Mouse (Mus musculus): ENCODE measurements around the gene Gstt4. TPM values are rescaled to one million over a fixed set of nuclear protein-coding genes. Genes with fewer than 3 reads are reported as not detected.
"Not testable (repeated sequence)": the region's sequence is repeated elsewhere in the genome, so short reads cannot be mapped to it uniquely, and the experiment has no call there.

The Gstt4 gene
- not detected in 2 replicates for polyA plus RNA-seq (2015; fragmentation: Nextera tagmentation; extraction: Ambion mirVana)

- H3K27ac ChIP-seq (ENCODE audit: low read depth): no peak within 1 kb of the TSS
- H3K36me3 ChIP-seq (replicated peaks; ENCODE audit: insufficient read depth, low read length): no peaks in the 10 kb centered on the region
- no peak within 1 kb of the TSS for H3K9ac ChIP-seq (replicated peaks)
- no peaks in the 10 kb centered on the region for H3K27me3 ChIP-seq (ENCODE audit: insufficient read depth, low read length)
- ATAC-seq: no peak
- H3K4me2 ChIP-seq (ENCODE audit: low read depth, low read length): no peak within 1 kb of the TSS
- no peak for DNase-seq
- TF ChIP-seq EP300 (IDR thresholded peaks at IDR 0.05; ENCODE audit: low read depth) (no peak), CTCF (IDR thresholded peaks at IDR 0.05; ENCODE audit: low read depth) (no peak)
- no peak within 1 kb of the TSS for H3K4me3 ChIP-seq (ENCODE audit: low read depth, low read length)
- WGBS (ENCODE audit: insufficient replicate concordance): 80% methylated on average over 2 of the region's 2 CpGs
- 0 out of 2 replicates have a peak, but pooled peaks cover 3% of the 10 kb centered on the region for H3K4me1 ChIP-seq (ENCODE audit: insufficient read depth)
- no peaks in the 10 kb centered on the region for H3K9me3 ChIP-seq (ENCODE audit: low read length)
Measured at GRCm38 (mm10) chr10:75822443-75822842, at the start of gene Gstt4. TSS of gene Gstt4 (minus strand) at chr10:75822543.

- ATAC-seq: no peak
- Histone ChIP-seq H3K9me3 (ENCODE audit: low read length) (no peaks in the 10 kb centered on the region), H3K36me3 (replicated peaks; ENCODE audit: insufficient read depth, low read length) (peaks cover 14% of the 10 kb centered on the region), H3K4me2 (ENCODE audit: low read depth, low read length) (no peak overlapping the region), H3K27ac (ENCODE audit: low read depth) (no peak overlapping the region), H3K9ac (replicated peaks) (no peak overlapping the region), H3K4me1 (ENCODE audit: insufficient read depth) (peaks cover 30% of the 10 kb centered on the region), H3K4me3 (ENCODE audit: low read depth, low read length) (no peak overlapping the region), H3K27me3 (ENCODE audit: insufficient read depth, low read length) (no peaks in the 10 kb centered on the region)
- TF ChIP-seq EP300 (IDR thresholded peaks at IDR 0.05; ENCODE audit: low read depth): no peak
- no peak for TF ChIP-seq CTCF (IDR thresholded peaks at IDR 0.05; ENCODE audit: low read depth)
- no peak for DNase-seq
- 71% methylated on average over 5 of the region's 5 CpGs for WGBS (ENCODE audit: insufficient replicate concordance)
Measured at GRCm38 (mm10) chr10:75861587-75861986, 39.2 kb upstream of the Gstt4 start.

GRCm38 (mm10) chr10:75860746-75861145, 38.4 kb upstream of the Gstt4 start:
- H3K4me1 ChIP-seq (ENCODE audit: insufficient read depth): peaks cover 30% of the 10 kb centered on the region
- DNase-seq: no peak
- ATAC-seq: no peak
- H3K4me2 ChIP-seq (ENCODE audit: low read depth, low read length): no peak overlapping the region; the same call in 1 of the 2 replicates
- no peak overlapping the region for H3K4me3 ChIP-seq (ENCODE audit: low read depth, low read length)
- H3K27ac ChIP-seq (ENCODE audit: low read depth): no peak overlapping the region
- H3K9ac ChIP-seq (replicated peaks): no peak overlapping the region
- H3K9me3 ChIP-seq (ENCODE audit: low read length): no peaks in the 10 kb centered on the region
- no peaks in the 10 kb centered on the region for H3K27me3 ChIP-seq (ENCODE audit: insufficient read depth, low read length)
- H3K36me3 ChIP-seq (replicated peaks; ENCODE audit: insufficient read depth, low read length): peaks cover 14% of the 10 kb centered on the region
- TF ChIP-seq CTCF (IDR thresholded peaks at IDR 0.05; ENCODE audit: low read depth) (no peak), EP300 (IDR thresholded peaks at IDR 0.05; ENCODE audit: low read depth) (no peak)
- WGBS (ENCODE audit: insufficient replicate concordance): 41% methylated on average over 7 of the region's 7 CpGs

GRCm38 (mm10) chr10:75859786-75860470, 37.6 kb upstream of the Gstt4 start, which contains the start of gene Mif:
TSS of gene Mif (minus strand) at chr10:75860240.
- H3K4me3 ChIP-seq (ENCODE audit: low read depth, low read length): peak within 1 kb of the TSS; percentile 67
- WGBS (ENCODE audit: insufficient replicate concordance): under 1% methylated on average over 34 of the region's 46 CpGs
- DNase-seq (peak; percentile 95), ATAC-seq (peak; percentile 95)
- peak within 1 kb of the TSS; percentile 84 for H3K4me2 ChIP-seq (ENCODE audit: low read depth, low read length)
- peaks cover 14% of the 10 kb centered on the region for H3K36me3 ChIP-seq (replicated peaks; ENCODE audit: insufficient read depth, low read length)
- peak within 1 kb of the TSS; percentile 79 for H3K9ac ChIP-seq (replicated peaks)
- peaks cover 30% of the 10 kb centered on the region for H3K4me1 ChIP-seq (ENCODE audit: insufficient read depth)
- H3K27ac ChIP-seq (ENCODE audit: low read depth): peak within 1 kb of the TSS; percentile 95
- H3K27me3 ChIP-seq (ENCODE audit: insufficient read depth, low read length); H3K9me3 ChIP-seq (ENCODE audit: low read length): not testable (repeated sequence)

- DNase-seq: peak; percentile 59
- H3K9ac ChIP-seq (replicated peaks): peak overlapping the region; percentile 79
Measured at GRCm38 (mm10) chr10:75859107-75859746, 36.9 kb upstream of the Gstt4 start.

GRCm38 (mm10) chr10:75857598-75857997, 35.3 kb upstream of the Gstt4 start:
- ATAC-seq: no peak
- Histone ChIP-seq H3K27me3 (ENCODE audit: insufficient read depth, low read length) (no peaks in the 10 kb centered on the region), H3K4me1 (ENCODE audit: insufficient read depth) (peaks cover 30% of the 10 kb centered on the region), H3K4me2 (ENCODE audit: low read depth, low read length) (no peak overlapping the region), H3K27ac (ENCODE audit: low read depth) (no peak overlapping the region), H3K4me3 (ENCODE audit: low read depth, low read length) (no peak overlapping the region), H3K9me3 (ENCODE audit: low read length) (no peaks in the 10 kb centered on the region), H3K36me3 (replicated peaks; ENCODE audit: insufficient read depth, low read length) (peaks cover 14% of the 10 kb centered on the region), H3K9ac (replicated peaks) (no peak overlapping the region)
- TF ChIP-seq CTCF (IDR thresholded peaks at IDR 0.05; ENCODE audit: low read depth) (no peak), EP300 (IDR thresholded peaks at IDR 0.05; ENCODE audit: low read depth) (no peak)
- 80% methylated on average over 4 of the region's 4 CpGs for WGBS (ENCODE audit: insufficient replicate concordance)
- DNase-seq: no peak

More at GRCm38 (mm10) chr10:75859107-75859746, 36.9 kb upstream of the Gstt4 start:
- Histone ChIP-seq H3K4me1 (ENCODE audit: insufficient read depth) (peaks cover 30% of the 10 kb centered on the region), H3K9me3 (ENCODE audit: low read length) (no peaks in the 10 kb centered on the region), H3K36me3 (replicated peaks; ENCODE audit: insufficient read depth, low read length) (peaks cover 14% of the 10 kb centered on the region), H3K27me3 (ENCODE audit: insufficient read depth, low read length) (no peaks in the 10 kb centered on the region), H3K27ac (ENCODE audit: low read depth) (peak overlapping the region; percentile 95), H3K4me3 (ENCODE audit: low read depth, low read length) (peak overlapping the region; percentile 67), H3K4me2 (ENCODE audit: low read depth, low read length) (peak overlapping the region; percentile 84)
- 4% methylated on average over 27 of the region's 27 CpGs for WGBS (ENCODE audit: insufficient replicate concordance)
- ATAC-seq: peak; percentile 50
- TF ChIP-seq CTCF (IDR thresholded peaks at IDR 0.05; ENCODE audit: low read depth) (no peak), EP300 (IDR thresholded peaks at IDR 0.05; ENCODE audit: low read depth) (no peak)

Data from liver, postnatal 0 days (tissue).